Mouse (Mus musculus): ENCODE results near the gene Slc25a43.

- TF ChIP-seq CHD2 (IDR thresholded peaks at IDR 0.05; ENCODE audit: low read depth, low read length) (no peak), MAFK (IDR thresholded peaks at IDR 0.05; ENCODE audit: insufficient read depth, low read depth, low read length) (no peak)
Observed at GRCm38 (mm10) chrX:36811377-36811776, 67.9 kb downstream of the Slc25a43 start.
